Mouse (Mus musculus): ENCODE results near the gene Nup107. TPM values are rescaled to one million over a fixed set of nuclear protein-coding genes. Genes with fewer than 3 reads are reported as not detected.

Gene Nup107
- polyA plus RNA-seq, 1 experiment = 1.0 TPM

DNA sequence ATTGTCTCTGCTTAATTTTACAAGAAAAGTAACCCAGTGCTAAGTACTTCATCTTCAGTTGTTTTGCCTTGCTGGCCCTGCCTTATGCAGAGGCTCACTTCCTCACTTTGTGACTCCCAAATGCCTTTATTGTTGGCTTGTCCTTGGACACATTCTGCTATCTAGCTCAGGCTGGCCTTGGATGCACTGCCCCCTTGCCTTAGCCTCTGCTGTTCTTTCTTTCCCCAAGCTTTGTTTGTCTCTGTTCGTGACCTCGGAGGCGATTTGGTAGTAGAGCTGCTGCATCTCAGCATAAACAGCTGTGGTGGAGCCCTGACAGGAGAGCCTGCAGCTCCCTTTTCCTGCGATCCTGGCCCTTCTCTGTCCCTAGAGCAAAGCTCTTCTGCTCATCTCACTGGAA is 2.7 kb upstream of the Nup107 start:
- TF ChIP-seq GATA1 (IDR thresholded peaks at IDR 0.05; ENCODE audit: low read length) (no peak), TAL1 (IDR thresholded peaks at IDR 0.05; ENCODE audit: low read length) (no peak)
- peaks cover 4% of the 10 kb centered on the region for H3K9me3 ChIP-seq (ENCODE audit: control insufficient read depth, low read length)
- no peak overlapping the region for H3K4me3 ChIP-seq (replicated peaks)
- peaks cover 36% of the 10 kb centered on the region for H3K4me1 ChIP-seq (ENCODE audit: control insufficient read depth)
- H3K27me3 ChIP-seq (ENCODE audit: control insufficient read depth) = no peaks in the 10 kb centered on the region
- H3K36me3 ChIP-seq (ENCODE audit: control insufficient read depth) = peaks cover 9% of the 10 kb centered on the region

DNA sequence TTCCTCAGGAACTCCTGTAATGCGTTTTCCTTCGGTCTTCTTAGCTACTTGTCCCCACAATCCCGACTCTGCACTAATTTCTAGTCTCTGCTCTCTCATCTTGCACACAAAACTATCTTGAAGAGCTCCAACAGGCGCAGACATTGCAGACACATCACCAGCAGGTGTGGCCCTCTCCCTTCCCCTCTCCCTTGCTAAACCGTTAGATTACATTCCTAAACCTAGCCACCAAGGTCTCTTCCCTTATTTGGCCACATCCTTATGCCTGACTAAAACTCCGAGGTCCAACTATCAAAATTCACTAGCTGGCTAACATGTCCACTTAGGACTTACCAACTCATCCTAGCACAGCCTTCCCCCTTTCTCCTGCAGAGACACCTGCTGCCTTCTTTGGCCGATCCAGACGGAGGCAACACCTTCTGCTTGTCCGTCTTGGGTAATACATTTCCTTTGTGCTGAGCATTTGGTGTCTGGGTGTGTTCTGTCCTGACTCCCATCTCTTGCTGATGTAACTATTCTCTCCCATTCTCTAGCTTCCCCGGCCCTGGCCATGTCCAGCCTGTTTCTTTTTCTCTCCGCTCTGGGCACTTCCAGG is 1.0 kb upstream of the Nup107 start:
- Histone ChIP-seq H3K27me3 (ENCODE audit: control insufficient read depth) (no peaks in the 10 kb centered on the region), H3K4me3 (replicated peaks) (peak overlapping the region; percentile 100), H3K9me3 (ENCODE audit: control insufficient read depth, low read length) (peaks cover 4% of the 10 kb centered on the region), H3K36me3 (ENCODE audit: control insufficient read depth) (peaks cover 24% of the 10 kb centered on the region), H3K4me1 (ENCODE audit: control insufficient read depth) (peaks cover 40% of the 10 kb centered on the region)
- TF ChIP-seq GATA1 (IDR thresholded peaks at IDR 0.05; ENCODE audit: low read length) (no peak), TAL1 (IDR thresholded peaks at IDR 0.05; ENCODE audit: low read length) (no peak)

DNA sequence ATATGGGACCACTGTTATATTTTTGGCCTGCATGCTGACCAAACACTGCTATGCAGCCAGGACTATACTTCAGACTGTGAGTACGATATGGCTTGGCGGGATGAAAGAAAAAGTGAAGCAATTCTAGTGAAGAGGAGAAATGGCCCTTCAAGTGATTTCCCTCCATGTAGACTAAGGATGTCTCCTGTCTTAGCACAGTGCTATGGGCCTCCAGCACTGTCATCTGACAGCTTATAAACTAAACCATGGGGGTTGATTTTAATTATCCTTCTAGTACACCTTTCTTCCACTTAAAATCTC is 1.4 kb downstream of the Nup107 start:
- H3K27me3 ChIP-seq (ENCODE audit: control insufficient read depth) = no peaks in the 10 kb centered on the region
- H3K9me3 ChIP-seq (ENCODE audit: control insufficient read depth, low read length) = peaks cover under 1% of the 10 kb centered on the region
- H3K36me3 ChIP-seq (ENCODE audit: control insufficient read depth) = peaks cover 47% of the 10 kb centered on the region
- TF ChIP-seq GATA1 (IDR thresholded peaks at IDR 0.05; ENCODE audit: low read length) (no peak), TAL1 (IDR thresholded peaks at IDR 0.05; ENCODE audit: low read length) (no peak)
- peak overlapping the region; percentile 100 for H3K4me3 ChIP-seq (replicated peaks)
- peaks cover 37% of the 10 kb centered on the region for H3K4me1 ChIP-seq (ENCODE audit: control insufficient read depth)

DNA sequence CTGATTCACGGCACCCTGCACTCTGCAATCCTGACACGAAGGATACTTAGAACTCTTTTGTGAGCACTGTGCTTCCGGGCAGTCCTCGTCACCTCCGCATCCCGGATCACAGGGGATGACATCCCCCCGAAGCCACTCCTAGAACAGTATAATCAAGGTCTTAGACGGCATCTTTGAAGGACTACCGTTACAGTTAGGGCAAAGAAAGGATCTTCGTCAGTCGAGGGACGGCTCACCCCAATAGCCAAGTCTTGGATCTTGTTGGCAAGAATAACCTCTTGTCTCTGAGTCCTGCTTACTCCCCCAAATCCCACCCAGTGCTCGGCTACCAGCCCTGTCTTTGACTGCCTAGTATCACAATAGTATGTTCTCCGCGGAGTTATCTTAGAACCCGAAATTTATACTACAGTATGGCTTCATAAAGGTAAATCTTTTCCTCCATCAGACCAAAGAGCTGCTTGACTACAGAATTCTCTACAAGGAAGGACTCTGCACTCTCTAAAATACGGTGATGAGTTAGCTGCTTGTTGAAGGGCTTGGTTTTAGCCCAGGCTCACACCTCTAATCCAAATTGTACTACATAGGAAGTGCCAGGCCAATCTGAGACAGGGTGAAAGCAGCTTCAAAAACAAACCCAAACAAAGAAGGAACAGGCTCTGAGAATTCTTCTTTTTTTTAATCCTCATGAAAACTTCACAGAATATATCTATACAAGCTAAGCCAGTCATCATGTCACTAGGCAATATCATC is 1.9 kb downstream of the Nup107 start:
- peak overlapping the region; percentile 100 for H3K4me3 ChIP-seq (replicated peaks)
- TF ChIP-seq TAL1 (IDR thresholded peaks at IDR 0.05; ENCODE audit: low read length) (no peak), GATA1 (IDR thresholded peaks at IDR 0.05; ENCODE audit: low read length) (no peak)
- peaks cover 37% of the 10 kb centered on the region for H3K4me1 ChIP-seq (ENCODE audit: control insufficient read depth)

DNA sequence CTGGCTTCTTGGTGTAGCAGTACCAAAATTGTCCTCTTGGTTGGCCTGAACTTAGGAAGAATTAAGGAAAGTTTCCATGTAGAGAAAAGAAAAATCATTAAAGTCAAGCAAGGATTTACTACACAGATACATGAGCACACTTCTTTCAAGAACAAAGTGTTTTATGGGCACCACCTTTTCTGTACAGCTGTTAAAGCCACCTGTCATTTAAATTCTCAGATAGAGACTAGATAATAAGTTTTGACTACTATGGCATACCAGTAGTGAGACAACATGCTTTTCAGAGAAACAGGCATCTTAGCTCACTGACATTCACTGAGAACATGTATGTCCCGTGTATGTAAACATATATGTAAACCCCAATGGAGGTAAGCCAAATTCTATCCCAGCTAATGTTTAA is 2.5 kb downstream of the Nup107 start:
- TF ChIP-seq TAL1 (IDR thresholded peaks at IDR 0.05; ENCODE audit: low read length) (no peak), GATA1 (IDR thresholded peaks at IDR 0.05; ENCODE audit: low read length) (no peak)
- H3K9me3 ChIP-seq (ENCODE audit: control insufficient read depth, low read length) = no peaks in the 10 kb centered on the region
- no peaks in the 10 kb centered on the region for H3K27me3 ChIP-seq (ENCODE audit: control insufficient read depth)
- H3K36me3 ChIP-seq (ENCODE audit: control insufficient read depth) = peaks cover 58% of the 10 kb centered on the region
- H3K4me1 ChIP-seq (ENCODE audit: control insufficient read depth) = peaks cover 35% of the 10 kb centered on the region
- no peak overlapping the region for H3K4me3 ChIP-seq (replicated peaks)

More for the DNA sequence above, 1.9 kb downstream of the Nup107 start:
- no peaks in the 10 kb centered on the region for H3K27me3 ChIP-seq (ENCODE audit: control insufficient read depth)
- H3K9me3 ChIP-seq (ENCODE audit: control insufficient read depth, low read length) = no peaks in the 10 kb centered on the region
- H3K36me3 ChIP-seq (ENCODE audit: control insufficient read depth) = peaks cover 53% of the 10 kb centered on the region

DNA sequence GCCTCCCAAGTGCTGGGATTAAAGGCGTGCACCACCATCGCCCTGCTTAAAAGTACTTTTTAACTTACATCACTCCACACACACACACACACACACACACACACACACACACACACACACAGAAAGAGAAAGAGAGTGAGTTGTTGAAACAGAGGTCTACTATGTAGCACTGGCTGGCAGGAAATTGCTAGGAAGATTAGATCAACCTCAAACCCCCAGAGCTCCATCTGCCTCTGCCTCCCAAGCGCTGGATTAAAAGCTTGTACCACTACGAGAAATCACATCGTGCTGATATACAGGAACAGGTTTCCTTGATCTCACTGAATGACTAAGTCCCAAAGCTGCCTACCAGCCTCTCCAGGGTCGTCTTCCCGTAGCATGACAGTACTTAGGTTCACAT is 7.9 kb downstream of the Nup107 start:
- H3K36me3 ChIP-seq (ENCODE audit: control insufficient read depth) = peaks cover 95% of the 10 kb centered on the region
- TF ChIP-seq TAL1 (IDR thresholded peaks at IDR 0.05; ENCODE audit: low read length) (no peak), GATA1 (IDR thresholded peaks at IDR 0.05; ENCODE audit: low read length) (no peak)
- H3K9me3 ChIP-seq (ENCODE audit: control insufficient read depth, low read length) = no peaks in the 10 kb centered on the region
- H3K27me3 ChIP-seq (ENCODE audit: control insufficient read depth) = no peaks in the 10 kb centered on the region
- H3K4me1 ChIP-seq (ENCODE audit: control insufficient read depth) = no peaks in the 10 kb centered on the region
- no peak overlapping the region for H3K4me3 ChIP-seq (replicated peaks)

DNA sequence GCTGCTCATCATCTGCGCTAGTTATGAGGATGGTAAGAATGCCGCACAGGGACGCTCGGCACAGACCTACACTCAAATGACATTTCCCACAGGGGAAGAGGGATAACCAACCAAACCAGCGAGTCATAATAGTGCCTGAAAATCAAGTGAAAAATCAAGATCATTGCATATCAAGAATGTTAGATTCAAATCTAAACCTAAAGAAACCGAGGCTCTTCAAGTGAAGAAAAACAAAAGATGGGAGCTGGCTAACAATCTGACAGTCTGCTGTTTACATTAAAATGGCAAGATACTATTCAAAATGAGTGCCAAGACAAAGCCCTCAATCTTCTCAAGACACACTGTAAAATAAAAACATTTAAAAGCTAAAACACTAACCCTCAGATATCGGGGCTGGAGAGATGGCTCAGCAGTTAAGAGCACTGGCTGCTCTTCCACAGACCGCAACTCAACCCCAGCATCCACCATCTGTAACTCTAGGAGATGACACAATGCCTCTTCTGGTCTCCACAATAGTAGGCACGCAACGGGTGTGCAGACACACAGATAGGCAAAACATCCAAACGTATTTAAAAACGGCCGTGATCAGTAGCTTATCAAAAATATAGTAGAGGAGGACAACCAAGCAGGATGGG is 8.6 kb downstream of the Nup107 start:
- TF ChIP-seq TAL1 (IDR thresholded peaks at IDR 0.05; ENCODE audit: low read length) = no peak
- TF ChIP-seq GATA1 (IDR thresholded peaks at IDR 0.05; ENCODE audit: low read length) = no peak
- peaks cover 95% of the 10 kb centered on the region for H3K36me3 ChIP-seq (ENCODE audit: control insufficient read depth)
- no peaks in the 10 kb centered on the region for H3K9me3 ChIP-seq (ENCODE audit: control insufficient read depth, low read length)
- no peak overlapping the region for H3K4me3 ChIP-seq (replicated peaks)
- no peaks in the 10 kb centered on the region for H3K27me3 ChIP-seq (ENCODE audit: control insufficient read depth)
- no peaks in the 10 kb centered on the region for H3K4me1 ChIP-seq (ENCODE audit: control insufficient read depth)

DNA sequence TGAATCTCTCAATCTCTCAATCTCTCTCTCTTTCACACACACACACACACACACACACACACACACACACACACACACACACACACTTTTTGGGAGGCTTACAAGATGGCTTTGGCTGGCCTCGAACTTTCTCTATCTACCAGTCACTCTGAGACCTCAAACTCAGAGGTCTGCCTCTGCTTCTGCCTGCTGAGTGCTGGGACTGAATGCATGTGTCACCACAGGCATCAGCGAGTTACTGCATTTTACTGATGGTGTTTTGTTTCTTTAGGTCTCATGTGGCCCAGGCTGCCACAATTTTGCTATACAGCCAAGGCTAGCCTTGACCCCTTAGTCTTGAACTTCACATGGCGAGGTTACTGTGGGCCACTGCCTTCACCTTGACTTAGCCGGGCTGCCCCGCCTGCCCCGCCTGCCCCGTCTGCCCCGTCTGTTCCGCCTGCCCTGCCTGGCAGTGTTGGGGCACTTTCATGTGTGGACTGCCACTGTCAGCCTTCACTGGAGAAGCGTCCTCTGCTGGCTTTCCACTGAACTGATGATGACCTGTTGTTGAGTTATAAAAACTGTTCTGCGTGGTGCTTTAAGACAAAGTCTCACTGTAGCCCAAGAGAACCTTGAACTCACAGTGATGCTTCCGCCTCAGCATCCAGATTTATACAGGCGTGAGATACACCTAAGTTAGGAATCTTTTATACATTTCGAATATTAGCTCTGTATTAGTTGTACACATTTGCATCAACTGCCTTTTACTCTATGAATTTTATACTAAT is 9.8 kb downstream of the Nup107 start:
- Histone ChIP-seq H3K27me3 (ENCODE audit: control insufficient read depth) (no peaks in the 10 kb centered on the region), H3K4me1 (ENCODE audit: control insufficient read depth) (no peaks in the 10 kb centered on the region), H3K9me3 (ENCODE audit: control insufficient read depth, low read length) (no peaks in the 10 kb centered on the region), H3K4me3 (replicated peaks) (no peak overlapping the region), H3K36me3 (ENCODE audit: control insufficient read depth) (peaks cover 98% of the 10 kb centered on the region)
- TF ChIP-seq GATA1 (IDR thresholded peaks at IDR 0.05; ENCODE audit: low read length) (no peak), TAL1 (IDR thresholded peaks at IDR 0.05; ENCODE audit: low read length) (no peak)

DNA sequence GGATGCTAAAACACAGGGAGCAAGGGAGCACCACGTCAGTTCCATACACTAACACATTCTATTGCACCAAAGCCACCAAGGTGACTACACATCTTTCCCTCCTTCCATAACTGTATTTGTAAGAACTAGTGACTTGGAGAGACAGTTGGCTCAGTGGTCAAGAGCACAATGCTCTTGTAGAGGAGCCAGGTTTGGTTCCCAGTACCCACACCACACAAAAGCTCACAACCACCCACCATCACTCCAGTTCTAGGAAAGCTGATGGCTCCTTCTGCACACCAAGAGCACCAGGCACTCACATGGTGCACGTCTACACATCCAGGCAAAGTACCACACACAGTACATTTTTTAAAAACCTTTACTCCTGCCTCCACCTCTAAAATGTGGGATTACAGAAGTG is 10.4 kb downstream of the Nup107 start:
- Histone ChIP-seq H3K4me1 (ENCODE audit: control insufficient read depth) (no peaks in the 10 kb centered on the region), H3K9me3 (ENCODE audit: control insufficient read depth, low read length) (no peaks in the 10 kb centered on the region), H3K4me3 (replicated peaks) (no peak overlapping the region), H3K27me3 (ENCODE audit: control insufficient read depth) (no peaks in the 10 kb centered on the region), H3K36me3 (ENCODE audit: control insufficient read depth) (peaks cover 95% of the 10 kb centered on the region)
- TF ChIP-seq GATA1 (IDR thresholded peaks at IDR 0.05; ENCODE audit: low read length) = no peak
- no peak for TF ChIP-seq TAL1 (IDR thresholded peaks at IDR 0.05; ENCODE audit: low read length)

All from erythroblast, embryonic 14.5 days (primary cell).